Mouse (Mus musculus) natural killer cell, adult 2 months (primary cell): ENCODE measurements around the gene Elp5.
"Not testable (repeated sequence)": the region's sequence is repeated elsewhere in the genome, so short reads cannot be mapped to it uniquely, and the experiment has no call there.

Experiments
- DNase-seq, 2 experiments: peaks; one replicate each; pipeline ENCODE4 v3.0.0; 2022; ENCODE audit warnings: low spot score in 2 of 2

The Elp5 gene

GRCm38 (mm10) chr11:69960616-69961015, 21.7 kb downstream of the Elp5 start:
- DNase-seq = no peak

GRCm38 (mm10) chr11:69956218-69956617, 26.1 kb downstream of the Elp5 start:
- DNase-seq = no peak

- DNase-seq = not testable (repeated sequence)
Observed at GRCm38 (mm10) chr11:69955618-69956017, 26.7 kb downstream of the Elp5 start.

- no peak for DNase-seq
Observed at GRCm38 (mm10) chr11:69953267-69953915, 28.9 kb downstream of the Elp5 start.

- DNase-seq = no peak
Observed at GRCm38 (mm10) chr11:69952274-69952673, 30.0 kb downstream of the Elp5 start.

- no peak for DNase-seq
Observed at GRCm38 (mm10) chr11:69950807-69951459, 31.4 kb downstream of the Elp5 start.

GRCm38 (mm10) chr11:69948763-69949150, 33.6 kb downstream of the Elp5 start:
- peak; percentile 81 to 87 for DNase-seq

- DNase-seq = peak; percentile 76 to 84
Observed at GRCm38 (mm10) chr11:69948066-69948762, 34.1 kb downstream of the Elp5 start, which contains the start of gene Slc2a4. Gene Slc2a4 (minus strand): TSS chr11:69948188.

- DNase-seq = no peak
Observed at GRCm38 (mm10) chr11:69947337-69948065, 34.8 kb downstream of the Elp5 start.

- no peak for DNase-seq
Observed at GRCm38 (mm10) chr11:69945997-69946891, 36.1 kb downstream of the Elp5 start.

GRCm38 (mm10) chr11:69945216-69945615, 37.1 kb downstream of the Elp5 start:
- DNase-seq = no peak

- DNase-seq = no peak
Observed at GRCm38 (mm10) chr11:69940962-69941361, 41.4 kb downstream of the Elp5 start.

- DNase-seq = no peak
Observed at GRCm38 (mm10) chr11:69939731-69940130, 42.6 kb downstream of the Elp5 start.

GRCm38 (mm10) chr11:69939181-69939580, 43.1 kb downstream of the Elp5 start:
- DNase-seq = no peak

- no peak for DNase-seq
Observed at GRCm38 (mm10) chr11:69938401-69938979, 43.8 kb downstream of the Elp5 start.

- DNase-seq = no peak
Observed at GRCm38 (mm10) chr11:69937834-69938233, 44.5 kb downstream of the Elp5 start.

GRCm38 (mm10) chr11:69937385-69937784, 44.9 kb downstream of the Elp5 start:
- no peak for DNase-seq

- no peak for DNase-seq
Observed at GRCm38 (mm10) chr11:69936714-69937347, 45.5 kb downstream of the Elp5 start.

- no peak for DNase-seq
Observed at GRCm38 (mm10) chr11:69936156-69936555, 46.2 kb downstream of the Elp5 start.
